Mouse (Mus musculus) layer of hippocampus, adult 9-10 months (tissue): ENCODE measurements around the gene Dtx2.

Source experiments
- DNase-seq: peaks from one replicate; pipeline ENCODE4 v3.0.0; 2022; ENCODE audit warnings: low spot score

The Dtx2 gene

DNA sequence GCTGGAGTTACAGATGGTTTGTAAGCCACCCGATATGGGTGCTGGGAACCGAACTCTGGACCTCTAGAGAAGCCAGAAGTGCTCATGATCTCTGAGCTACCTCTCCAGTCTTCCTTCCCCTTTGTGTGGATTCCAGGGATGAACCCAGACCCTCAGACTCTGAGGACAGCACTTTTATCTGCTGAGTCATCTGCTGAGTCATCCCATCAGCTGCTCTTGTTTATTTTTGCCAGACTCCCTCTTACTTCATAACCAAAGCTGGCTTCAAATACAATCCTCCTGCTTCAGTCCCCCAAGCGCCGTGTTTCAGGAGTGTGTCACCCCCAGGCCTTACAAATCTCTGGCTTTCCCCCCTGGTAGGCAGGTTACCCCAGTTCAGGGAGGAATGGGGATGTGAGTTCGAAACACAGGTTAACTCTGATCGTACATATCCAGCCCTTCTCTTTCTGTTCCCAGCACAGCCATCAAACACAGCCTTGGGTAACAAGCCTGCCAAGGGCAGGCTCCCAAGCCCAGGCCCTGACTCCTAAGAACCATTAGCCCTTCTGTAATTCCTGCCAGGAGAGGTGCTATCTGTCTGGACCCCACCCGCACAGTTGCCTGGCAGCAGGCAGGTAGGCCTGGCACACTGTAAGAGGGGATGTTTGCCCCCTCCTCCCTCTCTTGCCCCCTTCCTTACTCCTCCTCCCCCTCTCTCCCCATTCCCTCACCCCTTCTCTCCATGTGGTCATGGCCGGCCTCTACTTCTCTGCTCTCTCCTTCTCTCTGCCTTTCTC is 18.5 kb upstream of the Dtx2 start:
- DNase-seq = no peak

DNA sequence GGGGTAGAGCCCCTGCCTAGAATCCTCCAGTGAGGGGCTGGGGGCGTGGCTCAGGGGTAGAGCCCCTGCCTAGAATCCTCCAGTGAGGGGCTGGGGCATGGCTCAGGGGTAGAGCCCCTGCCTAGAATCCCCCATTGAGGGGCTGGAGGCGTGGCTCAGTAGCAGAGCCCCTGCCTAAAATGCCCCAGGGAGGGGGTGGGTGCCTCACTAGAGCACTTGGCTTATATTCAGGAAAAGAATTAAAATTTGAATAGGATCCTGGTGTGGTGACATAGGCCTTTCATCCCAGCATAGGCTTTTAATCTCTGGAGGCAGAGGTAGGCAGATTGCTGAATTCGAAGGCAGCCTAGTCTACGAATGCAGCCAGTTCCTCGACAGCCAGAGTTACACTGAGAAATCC is 15.2 kb upstream of the Dtx2 start:
- no peak for DNase-seq

DNA sequence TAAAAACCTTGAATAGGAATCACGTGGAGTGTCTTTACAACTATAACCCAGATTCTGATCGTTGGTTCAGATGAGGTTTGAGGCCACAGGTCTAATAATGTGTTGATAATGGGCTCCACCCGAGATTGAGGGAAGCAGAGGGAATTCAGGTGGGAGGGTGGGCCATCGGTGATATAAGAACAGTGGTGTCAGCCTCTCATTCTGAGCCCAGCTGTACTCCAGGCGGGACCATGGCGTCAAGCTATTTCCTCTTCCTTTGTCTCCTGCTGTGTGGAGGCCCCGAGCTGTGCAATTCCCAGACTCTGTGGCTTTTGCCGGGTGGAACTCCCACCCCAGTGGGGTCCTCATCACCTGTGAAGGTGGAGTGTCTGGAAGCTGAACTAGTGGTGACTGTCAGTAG is 14.7 kb upstream of the Dtx2 start, which contains the start of gene Zp3:
TSS of gene Zp3 (plus strand) at position 196 of the 400 bp plus-strand sequence.
- DNase-seq = no peak

DNA sequence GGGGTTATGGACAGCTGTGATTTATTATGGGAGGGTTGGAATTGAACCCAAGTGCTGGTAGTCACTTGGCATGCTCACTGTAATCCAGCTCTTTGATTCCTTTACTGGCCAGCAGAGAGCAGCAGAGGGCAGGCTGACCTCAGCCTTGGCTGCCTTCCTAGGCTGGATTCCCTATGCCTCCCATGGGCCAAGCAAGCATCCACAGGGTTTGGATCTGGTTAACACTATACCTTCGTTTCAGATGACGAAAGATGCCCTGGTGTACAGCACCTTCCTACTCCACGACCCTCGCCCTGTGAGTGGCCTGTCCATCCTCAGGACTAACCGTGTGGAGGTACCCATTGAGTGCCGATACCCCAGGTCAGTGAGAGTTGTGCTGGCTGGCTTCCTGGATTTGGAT is 12.2 kb upstream of the Dtx2 start:
- DNase-seq = no peak

DNA sequence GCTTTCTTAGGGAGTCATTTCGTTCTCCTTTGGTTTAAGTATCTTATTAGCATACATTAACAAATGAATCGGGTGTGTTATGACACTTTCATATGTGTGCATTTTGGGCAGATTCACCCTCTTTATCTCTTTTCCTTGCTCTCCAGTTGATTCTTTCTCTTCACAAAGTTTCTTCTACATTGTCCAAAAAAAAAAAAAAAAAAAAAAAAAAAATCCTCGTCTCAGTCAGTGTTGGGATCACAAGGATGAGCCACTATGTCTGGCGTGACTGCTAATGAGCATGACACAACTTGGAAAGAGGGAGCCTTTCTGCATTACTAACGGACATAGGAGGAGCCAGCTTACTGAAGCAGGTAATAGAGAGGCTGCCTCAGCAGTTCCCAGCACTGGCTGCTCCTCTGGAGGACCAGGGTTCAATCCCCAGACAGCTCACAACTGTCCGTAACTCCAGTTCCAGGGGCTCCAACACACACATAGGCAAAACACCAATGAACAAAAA is 10.0 kb upstream of the Dtx2 start:
- no peak for DNase-seq

DNA sequence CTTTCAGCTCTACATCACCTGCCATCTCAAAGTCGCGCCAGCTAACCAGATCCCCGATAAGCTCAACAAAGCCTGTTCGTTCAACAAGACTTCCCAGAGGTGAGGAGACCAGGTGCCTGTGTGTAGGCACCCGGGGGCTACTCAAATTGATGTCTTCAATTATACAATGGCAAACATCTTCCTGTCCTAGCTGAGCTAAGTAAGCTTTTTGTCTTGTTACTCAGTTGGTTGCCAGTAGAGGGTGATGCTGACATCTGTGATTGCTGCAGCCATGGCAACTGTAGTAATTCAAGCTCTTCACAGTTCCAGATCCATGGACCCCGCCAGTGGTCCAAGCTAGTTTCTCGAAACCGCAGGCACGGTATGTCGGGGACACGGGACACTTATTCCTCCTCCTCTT is 7.4 kb upstream of the Dtx2 start:
- no peak for DNase-seq

DNA sequence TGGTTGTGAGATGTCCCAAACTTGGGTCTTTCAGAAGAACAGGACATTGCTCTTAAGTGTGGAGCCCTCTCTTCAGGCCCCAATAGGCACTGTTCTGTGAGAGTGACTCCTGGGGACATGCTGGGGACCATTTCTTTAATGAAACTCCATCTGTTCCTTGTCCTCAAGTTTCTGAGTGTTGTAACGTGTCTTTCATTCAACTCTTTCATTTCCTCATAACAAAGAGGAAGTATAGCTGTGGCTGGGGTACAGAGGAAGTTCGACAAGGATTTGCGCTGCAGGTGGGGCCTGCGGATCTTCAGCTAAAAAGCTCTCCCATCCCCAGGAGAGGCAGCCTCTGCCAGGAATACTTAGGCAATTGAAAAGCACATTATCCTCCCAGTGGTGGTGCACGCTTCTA is 4.0 kb upstream of the Dtx2 start:
- no peak for DNase-seq

DNA sequence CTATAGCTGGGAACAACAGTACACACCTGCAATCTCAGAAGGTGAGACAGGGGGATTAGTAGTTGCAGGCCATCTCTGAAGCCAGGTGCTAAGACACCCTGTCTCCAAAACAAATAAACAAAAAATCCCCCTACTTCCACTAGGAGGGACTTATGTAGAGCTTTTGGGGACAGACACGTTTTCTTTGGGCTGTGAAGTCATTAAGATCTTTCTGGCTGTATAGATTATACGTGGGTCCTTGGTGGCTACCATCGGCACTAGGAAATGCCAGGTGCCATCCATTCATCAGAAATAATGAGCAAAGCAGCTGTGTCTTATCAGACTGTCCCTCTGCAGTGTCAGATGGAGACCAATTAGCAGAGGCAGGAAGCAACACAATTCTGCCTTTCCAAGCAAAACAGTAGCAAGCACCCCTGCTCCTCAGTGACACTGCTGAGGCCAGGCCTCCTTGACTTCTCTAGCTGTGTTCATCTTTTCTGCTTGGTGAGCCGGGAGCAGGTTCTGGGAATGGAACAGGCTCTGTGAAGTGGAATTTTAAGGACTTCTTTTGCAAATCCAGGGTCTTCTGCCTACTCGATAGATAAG is 1.1 kb upstream of the Dtx2 start:
- no peak for DNase-seq

DNA sequence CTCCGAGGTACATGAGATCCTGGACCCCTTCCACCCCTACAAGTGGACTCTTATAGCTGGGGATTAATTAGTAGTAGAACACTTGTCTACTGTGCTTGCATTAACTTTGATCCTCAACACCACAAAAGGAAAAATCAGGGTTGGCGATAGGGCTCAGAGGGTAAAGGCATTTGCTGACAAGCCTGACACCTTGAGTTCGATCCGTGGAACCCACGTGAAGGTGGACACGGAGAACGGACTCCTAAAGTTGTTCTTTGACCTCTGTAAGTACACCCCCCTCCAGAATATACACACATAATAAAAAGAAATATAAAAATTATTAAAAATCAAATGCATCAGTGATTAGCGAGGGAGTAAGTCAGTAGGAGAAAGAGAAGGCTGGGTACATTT is 270 bp upstream of the Dtx2 start:
- no peak for DNase-seq

DNA sequence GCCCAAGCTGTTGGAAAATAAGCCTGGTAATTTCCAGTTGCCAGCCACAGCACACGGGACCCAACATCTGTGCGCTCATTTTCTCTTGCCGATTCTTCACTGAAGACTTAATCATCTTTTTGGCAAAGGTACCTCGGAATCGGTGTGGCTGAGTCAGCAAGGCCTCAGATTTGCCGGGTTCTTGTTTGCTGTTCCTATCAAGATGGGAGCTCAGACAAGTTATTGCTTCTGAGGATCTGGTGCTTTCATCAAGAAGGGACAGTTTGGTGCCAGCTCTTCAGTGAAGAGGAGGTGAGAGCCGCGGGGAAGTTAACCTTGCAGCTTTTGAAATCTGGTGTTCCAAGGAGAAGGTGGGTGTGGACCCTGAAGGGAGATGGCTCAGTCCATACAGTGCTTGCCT is 1.6 kb downstream of the Dtx2 start:
- DNase-seq = no peak

DNA sequence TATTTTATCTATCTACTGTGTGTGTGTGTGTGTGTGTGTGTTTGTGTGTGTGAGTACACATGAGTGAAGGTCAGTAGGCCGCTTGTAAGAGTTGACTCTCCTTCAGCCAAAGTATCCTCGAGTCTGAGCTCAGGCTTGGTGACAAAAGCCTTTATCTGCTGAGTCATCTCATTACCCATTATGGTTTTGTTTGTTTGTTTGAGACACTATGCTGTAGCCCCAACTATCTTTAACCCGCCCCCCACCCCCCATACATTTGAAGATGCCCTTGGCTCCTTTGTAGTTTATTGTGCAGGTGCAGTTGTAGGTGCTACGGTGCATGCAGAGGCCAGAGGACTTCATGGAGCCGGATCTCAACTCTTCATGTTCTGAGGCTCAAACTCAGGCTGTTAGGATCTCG is 6.6 kb downstream of the Dtx2 start:
- no peak for DNase-seq

DNA sequence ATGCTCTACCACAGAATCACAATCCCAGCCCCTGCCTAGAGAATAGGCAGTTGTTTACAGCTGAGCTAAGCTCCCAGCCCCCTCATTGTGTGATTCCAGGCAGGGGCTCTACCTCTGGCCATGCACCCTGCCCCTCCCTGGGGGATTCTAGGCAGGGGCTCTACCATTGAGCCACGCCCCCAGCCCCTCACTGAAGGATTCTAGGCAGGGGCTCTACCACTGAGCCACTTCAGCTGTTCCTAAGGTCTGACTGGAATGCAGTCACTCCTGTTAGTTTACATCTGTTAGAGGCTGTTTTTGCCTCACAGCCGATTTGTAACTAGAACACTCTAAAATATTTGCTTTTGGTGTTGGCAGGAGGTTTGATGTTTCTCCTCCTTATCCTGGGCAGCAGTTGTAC is 7.7 kb downstream of the Dtx2 start:
- no peak for DNase-seq

DNA sequence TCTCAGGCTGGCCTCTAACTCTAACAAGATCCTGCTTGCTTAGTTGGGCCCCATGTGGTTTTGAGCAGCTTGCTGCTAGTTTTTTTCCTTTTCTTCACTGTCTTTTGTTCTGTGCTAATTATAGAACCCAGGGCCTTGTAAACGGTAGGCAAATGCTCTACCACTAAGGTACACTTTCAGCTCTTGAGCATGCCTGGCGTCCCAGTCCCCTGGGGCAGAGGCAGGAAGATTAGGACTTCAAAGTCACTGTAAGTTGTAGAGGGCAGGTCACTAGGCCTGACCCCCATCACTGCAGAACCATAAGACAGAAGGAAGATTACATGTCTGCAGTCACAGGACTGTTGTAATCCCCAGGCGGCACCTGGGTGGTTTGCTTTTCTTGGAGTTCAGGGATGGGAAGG is 8.2 kb downstream of the Dtx2 start:
- DNase-seq = no peak

DNA sequence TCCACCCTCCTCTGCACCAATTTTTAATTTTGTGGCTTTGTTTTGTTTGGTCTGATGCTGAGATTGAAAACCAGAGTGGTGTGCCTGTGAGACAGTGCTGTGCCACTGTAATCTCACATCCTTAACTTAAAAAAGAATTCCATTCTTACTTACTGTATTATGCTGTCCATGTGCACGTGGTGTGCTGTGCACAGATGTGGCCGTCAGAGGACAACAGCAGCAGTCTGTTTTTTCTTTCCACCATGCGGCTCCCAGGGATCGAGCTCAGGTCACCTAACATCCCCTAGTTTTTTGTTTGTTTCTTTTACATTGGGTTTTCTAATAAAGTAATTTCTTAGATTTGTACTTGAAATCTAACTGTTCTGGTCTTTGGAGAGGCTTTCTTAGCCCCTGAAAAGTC is 9.9 kb downstream of the Dtx2 start:
- no peak for DNase-seq

DNA sequence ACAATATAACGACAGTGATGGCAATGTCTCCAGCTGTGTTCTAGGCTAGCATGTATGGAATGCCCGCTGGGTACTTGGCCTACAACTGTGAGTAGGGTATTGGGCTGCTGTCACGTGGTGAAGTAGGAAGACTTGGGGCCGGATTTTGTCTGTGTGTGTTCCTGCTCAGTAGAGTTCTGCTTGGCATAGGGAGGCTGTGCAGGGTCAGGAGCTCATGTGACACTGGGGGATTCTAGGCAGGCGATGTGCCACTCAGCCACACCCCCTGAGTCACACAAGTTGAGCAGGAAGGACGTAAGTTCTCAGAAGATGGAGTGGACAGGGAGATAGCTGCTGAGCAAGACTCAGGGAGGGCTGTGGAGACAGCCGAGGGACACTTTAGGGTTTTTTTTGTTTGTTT is 13.1 kb downstream of the Dtx2 start:
- no peak for DNase-seq

DNA sequence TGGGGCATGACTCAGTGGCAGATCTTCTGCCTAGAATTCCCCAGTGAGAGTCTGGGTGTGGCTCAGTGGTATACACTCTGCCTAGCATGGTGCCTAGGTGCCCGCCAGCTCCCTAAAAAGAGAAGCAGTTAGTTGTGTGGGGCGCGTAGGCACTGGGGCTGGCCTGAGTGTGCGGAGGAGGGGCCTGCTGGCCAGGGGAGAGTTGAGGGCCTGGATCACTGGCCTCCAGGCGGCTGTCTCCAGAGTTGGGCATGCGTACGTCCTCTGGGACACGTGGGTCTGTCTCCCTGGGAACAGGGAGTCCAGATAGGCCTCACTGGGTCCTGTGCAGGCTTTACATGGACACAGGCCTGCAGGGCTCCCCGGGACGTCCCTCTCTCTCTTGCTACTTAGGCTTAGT is 20.3 kb downstream of the Dtx2 start:
- no peak for DNase-seq

DNA sequence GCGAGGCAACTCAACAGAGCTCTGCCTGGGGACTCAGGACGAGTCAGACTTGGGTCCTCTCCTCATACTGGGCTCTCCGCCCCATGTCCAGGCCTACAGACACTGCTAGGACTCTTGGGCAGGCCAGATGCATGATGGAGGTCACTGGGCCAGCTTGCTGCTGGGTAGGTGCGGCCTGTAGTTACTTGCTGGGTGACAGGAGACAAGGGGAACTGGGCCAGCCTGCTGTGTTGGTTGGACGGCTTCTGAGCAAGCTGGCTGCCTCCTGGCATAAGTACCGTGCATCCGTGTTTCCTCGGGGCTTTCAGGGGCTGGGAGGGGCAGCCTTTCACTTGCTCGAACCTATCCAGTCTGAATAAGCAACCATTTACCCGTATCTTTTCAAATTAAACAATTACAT is 21.0 kb downstream of the Dtx2 start:
- no peak for DNase-seq

DNA sequence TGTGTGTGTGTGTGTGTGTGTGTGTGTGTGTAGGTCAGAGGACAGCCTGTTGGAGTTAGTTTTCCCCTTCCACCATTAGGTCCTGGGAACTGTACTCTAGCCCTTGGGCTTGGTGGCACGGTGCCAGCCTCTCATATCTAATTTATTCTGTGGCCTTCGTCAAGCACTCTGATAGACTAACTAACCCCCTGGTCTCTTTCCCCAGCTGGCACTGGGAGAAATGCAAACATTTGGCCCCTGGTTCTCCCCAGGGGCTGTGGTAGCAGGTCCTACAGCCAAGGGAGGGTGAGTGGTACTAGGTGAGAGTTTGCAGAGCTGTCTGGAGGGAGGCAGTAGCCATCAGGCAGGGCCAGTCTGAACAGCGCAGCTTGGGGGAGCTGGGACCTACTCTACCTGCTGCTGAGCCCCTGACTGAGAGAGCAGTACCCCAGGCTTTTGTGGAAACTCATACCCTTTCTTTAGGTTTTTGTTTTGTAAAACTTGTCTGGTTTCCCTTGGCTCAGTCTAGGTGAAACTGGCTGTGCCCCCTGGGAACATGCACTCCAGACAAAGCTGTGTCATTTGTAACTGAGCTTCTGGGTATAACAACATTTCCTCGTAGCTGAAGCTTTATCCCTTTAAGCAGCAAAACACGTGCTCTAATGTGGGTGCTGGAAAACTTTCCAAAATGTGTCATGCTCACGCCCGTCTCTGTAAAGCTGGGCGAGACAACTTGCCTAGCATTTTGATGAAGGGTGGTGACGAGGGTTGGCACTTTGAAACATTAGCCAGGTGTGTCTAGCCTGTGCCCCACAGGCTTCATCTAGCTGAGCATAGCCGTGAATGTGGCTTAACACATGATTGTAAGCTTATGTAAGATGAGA is 21.6 kb downstream of the Dtx2 start:
- no peak for DNase-seq

DNA sequence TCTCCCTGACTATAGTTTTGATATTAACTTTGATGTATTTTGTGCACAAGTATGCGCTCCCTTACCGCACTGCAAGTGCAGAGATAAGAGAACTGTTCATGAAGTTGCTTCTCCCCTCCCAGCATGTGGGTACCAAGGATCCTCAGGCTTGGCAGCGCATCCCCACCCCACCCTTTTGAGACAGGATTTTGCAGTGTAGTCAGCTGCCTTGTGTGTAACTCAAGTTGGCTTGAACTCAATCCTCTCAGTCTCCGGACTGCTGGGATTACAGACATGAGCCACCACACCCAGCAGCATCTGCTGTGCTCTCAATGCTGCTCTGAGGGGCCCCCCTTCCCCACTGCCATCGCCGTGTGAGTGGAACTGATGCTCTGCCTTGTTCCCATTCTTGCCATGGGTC is 22.7 kb downstream of the Dtx2 start:
- DNase-seq = no peak

DNA sequence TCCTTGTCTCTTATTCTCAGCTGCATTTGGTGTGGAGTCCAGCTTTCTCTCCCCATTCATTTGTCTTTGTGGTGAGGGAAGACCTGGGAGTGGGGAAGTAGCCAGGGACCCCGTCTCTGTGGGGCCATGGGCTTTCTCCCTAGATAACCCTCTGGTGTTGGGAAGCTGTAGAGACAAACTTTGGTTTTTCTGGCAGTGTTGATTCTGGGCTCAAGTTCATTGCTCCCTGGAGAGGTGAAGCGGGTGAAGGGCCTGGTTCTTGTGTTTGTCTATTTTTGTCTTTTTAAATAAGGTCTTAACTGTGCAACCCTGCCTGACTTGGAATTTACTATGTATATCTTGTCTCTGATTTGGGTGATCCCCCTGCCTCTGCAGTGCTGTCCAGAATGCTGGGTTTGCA is 24.1 kb downstream of the Dtx2 start:
- no peak for DNase-seq

DNA sequence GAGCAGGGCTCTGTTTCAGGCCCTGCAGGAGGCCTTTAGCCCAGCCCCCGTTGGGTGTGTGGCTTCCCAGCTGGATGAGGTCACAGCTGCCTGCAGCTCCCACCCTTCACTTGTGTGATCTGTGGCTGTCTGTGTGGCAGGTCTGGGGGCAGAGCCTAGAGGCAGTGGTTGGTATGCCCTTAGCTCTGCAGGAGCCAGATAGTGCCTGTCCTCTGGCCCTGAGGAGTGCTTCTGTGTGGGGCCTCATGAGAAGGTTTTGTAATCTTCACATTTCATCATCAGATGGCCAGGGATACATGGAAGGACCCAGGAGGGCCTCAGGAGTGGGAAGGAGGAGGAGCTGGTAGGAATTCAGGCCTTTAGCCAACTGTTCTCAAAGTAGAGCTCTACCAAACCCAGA is 25.3 kb downstream of the Dtx2 start:
- DNase-seq = no peak

DNA sequence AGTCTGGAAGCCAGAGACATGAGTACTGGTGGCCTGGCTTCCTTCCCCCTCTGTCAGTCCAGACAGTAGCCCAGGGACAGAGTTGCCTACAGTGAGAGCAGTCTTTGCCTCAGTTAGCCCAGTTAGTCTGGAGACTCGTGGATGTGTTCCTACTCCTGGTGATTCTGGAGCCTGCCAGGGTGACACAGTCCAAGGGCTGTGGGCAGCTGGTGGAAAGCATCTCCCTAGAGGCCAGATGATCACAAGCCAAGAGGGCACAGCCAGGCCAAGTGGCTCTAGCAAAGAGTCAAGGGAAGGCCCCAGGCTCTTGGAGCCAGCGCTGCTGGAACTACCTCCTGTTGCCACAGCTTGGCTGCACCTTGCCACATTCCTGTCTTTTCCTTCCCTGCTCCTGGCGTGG is 31.1 kb downstream of the Dtx2 start:
- DNase-seq = no peak

DNA sequence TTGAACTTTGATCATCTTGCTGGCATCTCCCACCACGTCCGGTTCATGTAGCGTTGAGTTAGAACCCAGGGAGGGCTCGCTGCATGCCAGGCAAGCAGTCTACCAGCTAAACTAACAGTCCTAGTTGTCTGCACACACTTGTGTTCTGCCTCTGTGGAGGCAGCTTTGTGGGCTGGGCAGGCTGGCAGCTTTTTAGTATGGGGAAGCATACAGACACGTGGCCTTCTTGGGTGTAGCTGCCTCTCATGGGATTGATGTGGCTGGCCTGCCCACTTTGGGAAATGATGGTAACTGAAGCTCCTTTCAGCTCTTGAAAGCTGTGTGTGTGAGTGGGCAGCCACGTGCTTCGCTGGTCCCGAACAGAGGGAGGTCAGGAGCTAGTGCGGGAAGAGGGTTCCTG is 32.3 kb downstream of the Dtx2 start:
- no peak for DNase-seq
